Mouse (Mus musculus) limb, embryonic 12.5 days (tissue): ENCODE measurements around the gene Slc25a22. TPM values are rescaled to one million over a fixed set of nuclear protein-coding genes. Genes with fewer than 3 reads are reported as not detected.

ENCODE experiments used
- ATAC-seq: fragments of 200-750 bp; cut with Nextera tagmentation; 2 replicates; pipeline ENCODE4 v1.8.0; 2017; ENCODE audit warnings: low read depth, moderate TSS enrichment; ENCODE audit not compliant: insufficient number of reproducible peaks, insufficient read depth, low FRiP score, low TSS enrichment
- H3K27ac ChIP-seq: fragments of 300-500 bp; sonication (generic); 2 replicates; pipeline ENCODE4 v1.5.1; 2016; ENCODE audit warnings: mild to moderate bottlenecking, moderate library complexity
- H3K27me3 ChIP-seq: fragments of 300-500 bp; sonication (generic); 2 replicates; pipeline ENCODE4 v1.6.1; 2016; ENCODE audit warnings: mild to moderate bottlenecking, moderate library complexity
- H3K36me3 ChIP-seq: fragments of 300-500 bp; sonication (generic); 2 replicates; pipeline ENCODE4 v1.6.1; 2016; ENCODE audit warnings: mild to moderate bottlenecking, moderate library complexity
- H3K4me1 ChIP-seq: fragments of 300-500 bp; sonication (generic); replicated peaks from 2 replicates; pipeline ENCODE4 v1.6.1; 2016
- H3K4me2 ChIP-seq: fragments of 300-500 bp; sonication (generic); 2 replicates; pipeline ENCODE4 v1.6.1; 2016; ENCODE audit warnings: mild to moderate bottlenecking, moderate library complexity
- H3K4me3 ChIP-seq: fragments of 300-500 bp; sonication (generic); replicated peaks from 2 replicates; pipeline ENCODE4 v1.5.1; 2016; ENCODE audit warnings: mild to moderate bottlenecking
- H3K9ac ChIP-seq: fragments of 300-500 bp; sonication (generic); replicated peaks from 2 replicates; pipeline ENCODE4 v1.6.1; 2016; ENCODE audit warnings: mild to moderate bottlenecking, moderate library complexity
- H3K9me3 ChIP-seq: fragments of 300-500 bp; sonication (generic); 2 replicates; pipeline ENCODE4 v1.6.1; 2016; ENCODE audit warnings: mild to moderate bottlenecking, moderate library complexity
- WGBS: fragments of 180-500 bp; shearing (Covaris S2); methylation state at CpG from one replicate; pipeline ENCODE4 v1.1.7; 2016; 5-methylcytosine and 5-hydroxymethylcytosine counted together
- polyA plus RNA-seq: library from polyadenylated mRNA; unstranded; fragments of >200 nt; fragmentation: Nextera tagmentation; extraction: Ambion mirVana; gene quantifications from 2 replicates; pipeline ENCODE4 v1.2.1, GENCODE M21; 2016

Gene Slc25a22
- polyA plus RNA-seq: 33.1 and 38.3 TPM in 2 replicates

- Histone ChIP-seq H3K4me2 (peak within 1 kb of the TSS; percentile 87), H3K9me3 (no peaks in the 10 kb centered on the region), H3K27ac (peak within 1 kb of the TSS; percentile 64), H3K27me3 (no peaks in the 10 kb centered on the region), H3K4me1 (peaks cover 53% of the 10 kb centered on the region), H3K4me3 (peak within 1 kb of the TSS; percentile 70), H3K9ac (peak within 1 kb of the TSS; percentile 76), H3K36me3 (peaks cover 59% of the 10 kb centered on the region)
- ATAC-seq: peak; percentile 64
- WGBS: 6% methylated on average over 53 of the region's 53 CpGs
These were observed at the start of gene Slc25a22 for GRCm38 (mm10) chr7:141437178-141438120. Slc25a22 (minus strand) TSS chr7:141437892.

GRCm38 (mm10) chr7:141487141-141487540 is 49.4 kb upstream of the Slc25a22 start:
- no peak overlapping the region for H3K4me3 ChIP-seq
- no peak for ATAC-seq
- no peak overlapping the region for H3K4me2 ChIP-seq
- WGBS: 75% methylated on average over 7 of the region's 7 CpGs
- no peaks in the 10 kb centered on the region for H3K9me3 ChIP-seq
- peaks cover 9% of the 10 kb centered on the region for H3K4me1 ChIP-seq
- H3K36me3 ChIP-seq: peaks cover 15% of the 10 kb centered on the region; the same call in 1 of the 2 replicates
- no peak overlapping the region for H3K27ac ChIP-seq
- no peak overlapping the region for H3K9ac ChIP-seq
- H3K27me3 ChIP-seq: peaks cover 27% of the 10 kb centered on the region

- Histone ChIP-seq H3K9me3 (no peaks in the 10 kb centered on the region), H3K36me3 (0 out of 2 replicates have a peak, but pooled peaks cover 7% of the 10 kb centered on the region), H3K9ac (no peak overlapping the region), H3K4me2 (no peak overlapping the region), H3K27ac (no peak overlapping the region), H3K4me1 (peaks cover 18% of the 10 kb centered on the region), H3K4me3 (no peak overlapping the region), H3K27me3 (peaks cover 36% of the 10 kb centered on the region)
- WGBS: 96% methylated on average over 1 of the region's 1 CpGs
- no peak for ATAC-seq
These were observed 48.5 kb upstream of the Slc25a22 start for GRCm38 (mm10) chr7:141486239-141486638.

- no peak overlapping the region for H3K4me2 ChIP-seq
- H3K9me3 ChIP-seq: no peaks in the 10 kb centered on the region
- H3K27me3 ChIP-seq: peaks cover 39% of the 10 kb centered on the region
- peaks cover 23% of the 10 kb centered on the region for H3K4me1 ChIP-seq
- no peak overlapping the region for H3K9ac ChIP-seq
- WGBS: 89% methylated on average over 2 of the region's 2 CpGs
- H3K4me3 ChIP-seq: no peak overlapping the region
- no peak overlapping the region for H3K27ac ChIP-seq
- 0 out of 2 replicates have a peak, but pooled peaks cover under 1% of the 10 kb centered on the region for H3K36me3 ChIP-seq
- ATAC-seq: no peak
These were observed 47.9 kb upstream of the Slc25a22 start for GRCm38 (mm10) chr7:141485606-141486005.

- H3K9me3 ChIP-seq: no peaks in the 10 kb centered on the region
- peaks cover 23% of the 10 kb centered on the region for H3K4me1 ChIP-seq
- ATAC-seq: no peak
- no peak overlapping the region for H3K9ac ChIP-seq
- H3K4me2 ChIP-seq: no peak overlapping the region
- peaks cover 41% of the 10 kb centered on the region for H3K27me3 ChIP-seq
- no peak overlapping the region for H3K4me3 ChIP-seq
- no peaks in the 10 kb centered on the region for H3K36me3 ChIP-seq
- H3K27ac ChIP-seq: no peak overlapping the region
- 64% methylated on average over 2 of the region's 2 CpGs for WGBS
These were observed 47.5 kb upstream of the Slc25a22 start for GRCm38 (mm10) chr7:141485186-141485585.

GRCm38 (mm10) chr7:141484186-141485120 is 46.8 kb upstream of the Slc25a22 start:
- no peak for ATAC-seq
- H3K4me2 ChIP-seq: no peak overlapping the region
- no peaks in the 10 kb centered on the region for H3K36me3 ChIP-seq
- H3K27ac ChIP-seq: no peak overlapping the region
- peaks cover 42% of the 10 kb centered on the region for H3K27me3 ChIP-seq
- H3K4me1 ChIP-seq: peaks cover 23% of the 10 kb centered on the region
- no peak overlapping the region for H3K4me3 ChIP-seq
- 61% methylated on average over 5 of the region's 5 CpGs for WGBS
- no peak overlapping the region for H3K9ac ChIP-seq
- no peaks in the 10 kb centered on the region for H3K9me3 ChIP-seq

GRCm38 (mm10) chr7:141483114-141483653 is 45.5 kb upstream of the Slc25a22 start:
- Histone ChIP-seq H3K27me3 (peaks cover 42% of the 10 kb centered on the region), H3K9ac (no peak overlapping the region), H3K4me3 (no peak overlapping the region), H3K27ac (no peak overlapping the region), H3K36me3 (no peaks in the 10 kb centered on the region), H3K4me1 (peaks cover 26% of the 10 kb centered on the region), H3K4me2 (peak overlapping the region; percentile 96; the same call in 1 of the 2 replicates), H3K9me3 (no peaks in the 10 kb centered on the region)
- no peak for ATAC-seq
- 72% methylated on average over 6 of the region's 6 CpGs for WGBS

GRCm38 (mm10) chr7:141482531-141483024 is 44.9 kb upstream of the Slc25a22 start:
- H3K4me3 ChIP-seq: peak overlapping the region; percentile 61
- peak overlapping the region; percentile 60 for H3K9ac ChIP-seq
- 5% methylated on average over 11 of the region's 11 CpGs for WGBS
- H3K36me3 ChIP-seq: no peaks in the 10 kb centered on the region
- H3K4me2 ChIP-seq: peak overlapping the region; percentile 96
- no peak overlapping the region for H3K27ac ChIP-seq
- no peaks in the 10 kb centered on the region for H3K9me3 ChIP-seq
- peaks cover 33% of the 10 kb centered on the region for H3K4me1 ChIP-seq
- H3K27me3 ChIP-seq: peaks cover 42% of the 10 kb centered on the region
- ATAC-seq: no peak

- Histone ChIP-seq H3K27ac (no peak overlapping the region), H3K4me1 (peaks cover 41% of the 10 kb centered on the region), H3K36me3 (no peaks in the 10 kb centered on the region), H3K9me3 (no peaks in the 10 kb centered on the region), H3K27me3 (peaks cover 42% of the 10 kb centered on the region), H3K4me3 (peak overlapping the region; percentile 61), H3K9ac (peak overlapping the region; percentile 60), H3K4me2 (peak overlapping the region; percentile 96)
- 1% methylated on average over 79 of the region's 81 CpGs for WGBS
- 0 out of 2 replicates have a peak, but pooled peaks have one; percentile 4 for ATAC-seq
These were observed 44.1 kb upstream of the Slc25a22 start for GRCm38 (mm10) chr7:141481498-141482401.
